8 mouse cellular contexts compared by ENCODE assay signal in the genomic region with DNA sequence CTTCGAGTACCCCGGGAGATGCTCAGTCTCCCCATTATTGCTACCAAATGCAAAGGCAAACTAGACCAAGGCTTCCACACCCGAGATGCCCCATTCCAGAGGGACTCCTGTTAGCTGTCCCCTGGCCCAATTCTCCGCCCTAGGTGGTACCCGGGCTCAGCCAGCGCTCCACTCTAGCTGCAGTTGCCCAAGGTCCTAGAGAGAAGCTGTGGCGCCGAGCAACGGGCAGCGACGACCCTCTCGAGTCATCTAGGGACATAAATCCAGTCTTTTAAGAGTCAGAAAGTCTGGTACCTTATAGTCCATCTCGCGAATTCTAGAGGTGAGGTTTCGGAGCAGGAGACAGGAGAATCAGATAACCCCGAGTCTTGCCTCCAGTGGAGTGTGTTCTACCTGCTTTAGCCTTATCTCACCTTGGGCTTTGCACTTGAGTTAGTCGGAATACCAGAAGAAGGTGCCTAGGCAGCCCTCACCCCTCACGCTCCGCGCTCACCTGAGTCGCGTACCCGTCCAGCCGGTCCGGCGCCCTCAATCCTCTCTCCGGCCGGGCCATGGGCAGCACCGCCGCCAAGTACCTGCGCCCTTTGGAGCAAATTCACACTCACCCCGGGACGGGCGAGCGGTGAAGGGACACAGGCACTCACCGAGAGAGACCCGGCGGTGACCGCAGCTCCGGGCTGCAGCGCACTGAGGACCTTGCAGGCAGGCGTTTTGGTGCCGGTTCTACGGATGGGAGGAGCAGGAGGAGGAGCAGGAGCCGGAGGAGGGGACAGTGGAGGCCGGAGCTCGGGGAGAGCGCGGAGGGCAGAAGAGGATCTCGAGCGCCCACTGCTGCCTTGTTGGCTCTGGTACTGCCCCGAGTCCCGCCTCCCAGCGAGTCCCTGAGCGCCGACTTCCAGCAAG.
DNase-seq lines count a peak whose midpoint lies in the region; ATAC-seq and TF ChIP-seq lines count a peak whose summit lies in the region.

No protein-coding gene starts in this region.

- peaks cover 20% of the 10 kb centered on the region for H3K27me3 ChIP-seq in hindbrain, embryonic 13.5 days

- 1% methylated on average over 56 of the region's 56 CpGs for WGBS in hindbrain, embryonic 13.5 days

- ATAC-seq in hindbrain, embryonic 13.5 days (ENCODE audit: low FRiP score), result peak; percentile 97

- in situ Hi-C loops in ES-E14 (cut with MboI; ENCODE audit: low sequenced_read_pairs in 2 of 2, unreplicated experiment in 2 of 2), result loop anchor here (25.0 kb wide), 1 partner anchor 857 kb away; no protein-coding TSS in a partner anchor

- H3K36me3 ChIP-seq in ES-E14 (ENCODE audit: control insufficient read depth, insufficient read depth, low read length, poor library complexity, severe bottlenecking), result no peaks in the 10 kb centered on the region
- no peaks in the 10 kb centered on the region for H3K36me3 ChIP-seq in hindbrain, embryonic 13.5 days

- H3K27ac ChIP-seq in ES-E14 (ENCODE audit: insufficient read depth, low read depth, low read length, poor library complexity, severe bottlenecking), result no peak overlapping the region
- H3K27ac ChIP-seq in hindbrain, embryonic 13.5 days, result peak overlapping the region; percentile 63; the same call in 1 of the 2 replicates

- H3K9me3 ChIP-seq in ES-E14 (ENCODE audit: control insufficient read depth, insufficient read depth, low read depth, low read length), result no peaks in the 10 kb centered on the region
- H3K9me3 ChIP-seq in hindbrain, embryonic 13.5 days, result no peaks in the 10 kb centered on the region

- H3K4me3 ChIP-seq in ES-E14 (ENCODE audit: insufficient read depth in 1 of 2, low read depth in 1 of 2, low read length in 2 of 2, poor library complexity in 1 of 2, severe bottlenecking in 1 of 2), result peak overlapping the region; percentile 68 to 78
- peak overlapping the region; percentile 80 for H3K4me3 ChIP-seq in hindbrain, embryonic 13.5 days

- DNase-seq in ES-E14 (ENCODE audit: low read depth, low spot score), result peak; percentile 69
- peak; percentile 94 to 96 for DNase-seq in cerebellum, postnatal 10 days
- DNase-seq in frontal cortex, postnatal 25 days (ENCODE audit: low spot score in 2 of 2), result peak; percentile 77 to 86
- DNase-seq in layer of hippocampus, postnatal 36 days, result peak; percentile 90
- peak; percentile 91 for DNase-seq in lung, postnatal 14 days
- DNase-seq in ovary, postnatal 36 days (ENCODE audit: low spot score), result peak; percentile 94
- peak; percentile 29 for DNase-seq in thymus, postnatal 14 days

- H3K4me1 ChIP-seq in ES-E14 (ENCODE audit: control insufficient read depth in 2 of 2, insufficient read depth in 2 of 2, low read length in 2 of 2, poor library complexity in 1 of 2), result no peaks in the 10 kb centered on the region
- peaks cover 30% of the 10 kb centered on the region for H3K4me1 ChIP-seq in hindbrain, embryonic 13.5 days (replicated peaks)

- peak overlapping the region; percentile 73 for H3K9ac ChIP-seq in ES-E14 (ENCODE audit: insufficient read depth, low read depth, low read length, poor library complexity, severe bottlenecking)
- H3K9ac ChIP-seq in hindbrain, embryonic 13.5 days, result peak overlapping the region; percentile 87

- H3K4me2 ChIP-seq in hindbrain, embryonic 13.5 days, result peak overlapping the region; percentile 91

TF ChIP-seq in ES-E14, 5 proteins besides CTCF, POLR2A, EP300 and RAD21:
- TF ChIP-seq ZC3H11A (IDR thresholded peaks at IDR 0.05; ENCODE audit: borderline replicate concordance, low read depth, low read length) (0 out of 2 replicates have a peak, but pooled peaks have one; percentile 35), ZNF384 (IDR thresholded peaks at IDR 0.05; ENCODE audit: low read depth, low read length) (no peak), MAFK (IDR thresholded peaks at IDR 0.05; ENCODE audit: insufficient read depth, low read depth, low read length) (no peak), HCFC1 (IDR thresholded peaks at IDR 0.05; ENCODE audit: borderline replicate concordance, insufficient read depth, low read length) (no peak), CHD2 (IDR thresholded peaks at IDR 0.05; ENCODE audit: low read depth, low read length) (no peak)

Comparison
In these comparisons a context has a peak if more than half of its experiments do, and no peak if none do; other contexts are left out.
1. DNase-seq: peak in every context shown above with its lines; median percentile 95 in cerebellum, postnatal 10 days; 94 in ovary, postnatal 36 days; 91 in lung, postnatal 14 days; 90 in layer of hippocampus, postnatal 36 days; 82 in frontal cortex, postnatal 25 days; 69 in ES-E14; 29 in thymus, postnatal 14 days.